Mouse (Mus musculus) hindbrain, embryonic 15.5 days (tissue): ENCODE measurements around the gene Nup98. TPM values are rescaled to one million over a fixed set of nuclear protein-coding genes. Genes with fewer than 3 reads are reported as not detected.

ENCODE experiments used
- ATAC-seq: fragments of 200-750 bp; cut with Nextera tagmentation; 2 replicates; pipeline ENCODE4 v1.8.0; 2017; ENCODE audit warnings: low read depth, moderate number of reproducible peaks, moderate TSS enrichment; ENCODE audit not compliant: low FRiP score
- H3K27ac ChIP-seq: fragments of 300-500 bp; sonication (generic); replicated peaks from 2 replicates; pipeline ENCODE4 v1.5.1; 2015; ENCODE audit warnings: mild to moderate bottlenecking, inconsistent platforms
- H3K27me3 ChIP-seq: fragments of 300-500 bp; sonication (generic); 2 replicates; pipeline ENCODE4 v1.6.1; 2015; ENCODE audit warnings: control low read depth, inconsistent platforms
- H3K36me3 ChIP-seq: fragments of 300-500 bp; sonication (generic); 2 replicates; pipeline ENCODE4 v1.6.1; 2015; ENCODE audit warnings: control low read depth, inconsistent platforms
- H3K4me1 ChIP-seq: fragments of 300-500 bp; sonication (generic); replicated peaks from 2 replicates; pipeline ENCODE4 v1.6.1; 2015; ENCODE audit warnings: control low read depth, inconsistent platforms
- H3K4me2 ChIP-seq: fragments of 300-500 bp; sonication (generic); 2 replicates; pipeline ENCODE4 v1.6.1; 2015; ENCODE audit warnings: moderate library complexity, mild to moderate bottlenecking, inconsistent platforms
- H3K4me3 ChIP-seq: fragments of 300-500 bp; sonication (generic); 2 replicates; pipeline ENCODE4 v1.5.1; 2015; ENCODE audit warnings: mild to moderate bottlenecking, inconsistent platforms
- H3K9ac ChIP-seq: fragments of 300-500 bp; sonication (generic); 2 replicates; pipeline ENCODE4 v1.6.1; 2015; ENCODE audit warnings: inconsistent platforms
- H3K9me3 ChIP-seq: fragments of 300-500 bp; sonication (generic); 2 replicates; pipeline ENCODE4 v1.6.1; 2016; ENCODE audit warnings: control low read depth, inconsistent platforms
- WGBS: fragments of 180-500 bp; shearing (Covaris S2); methylation state at CpG from one replicate; pipeline ENCODE4 v1.1.7; 2015; 5-methylcytosine and 5-hydroxymethylcytosine counted together
- polyA plus RNA-seq: library from polyadenylated mRNA; unstranded; fragments of >200 nt; fragmentation: Nextera tagmentation; extraction: Ambion mirVana; gene quantifications from 2 replicates; pipeline ENCODE4 v1.2.1, GENCODE M21; 2015

Gene Nup98
- polyA plus RNA-seq: 19.0 and 20.6 TPM in 2 replicates

DNA sequence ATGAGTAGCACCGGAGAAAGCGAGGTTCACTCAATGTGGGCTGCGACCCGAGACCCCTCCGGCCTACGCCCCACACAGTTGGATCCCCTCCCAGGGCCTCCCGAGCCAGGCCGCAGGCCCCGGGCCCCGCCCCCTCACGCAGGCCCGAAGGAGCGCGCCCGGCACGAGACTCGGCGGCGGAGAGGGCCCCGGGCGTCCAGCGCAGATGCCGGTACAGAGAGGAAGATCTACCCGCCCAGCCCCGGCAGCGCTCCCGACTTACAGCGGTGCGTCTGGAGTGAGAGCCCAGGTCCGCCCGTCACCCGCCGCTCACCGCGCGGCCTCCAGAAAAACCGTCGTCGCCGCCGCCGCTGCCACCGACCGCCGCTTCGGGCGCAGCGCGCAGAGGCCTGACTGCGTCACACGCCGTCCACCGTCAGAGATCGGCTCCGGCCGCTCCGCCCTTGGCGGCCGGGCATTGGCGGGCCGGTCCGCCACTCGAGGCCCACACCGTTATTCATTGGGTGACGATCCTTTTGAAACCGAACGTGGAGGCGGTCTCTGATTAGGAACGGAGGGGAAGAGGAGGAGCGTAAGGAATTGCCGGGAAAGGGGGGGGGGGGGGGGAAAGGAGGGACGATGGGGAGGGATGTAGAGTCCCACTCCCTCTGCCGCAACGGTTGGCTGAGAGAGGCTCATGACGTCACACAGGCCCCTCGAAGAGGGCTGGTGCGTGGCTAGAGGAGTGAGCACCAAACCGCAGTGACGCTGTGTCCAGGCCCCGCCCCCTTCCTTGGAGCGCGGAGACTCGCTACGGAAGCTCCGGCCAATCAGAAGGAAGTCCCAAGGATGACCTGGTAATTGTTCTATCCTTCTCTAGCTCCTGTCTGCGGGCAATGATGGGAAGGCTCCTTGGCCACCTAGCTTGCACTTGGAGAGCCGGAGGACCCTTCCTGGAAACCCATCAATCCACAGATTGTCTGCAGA, at the start of gene Nup98, which contains the start of gene Pgap2:
Nup98 (minus strand) TSS at position 421 of the 966 bp plus-strand sequence.
Pgap2 (plus strand) TSS at position 453 of the 966 bp plus-strand sequence.
- H3K9ac ChIP-seq: peak within 1 kb of the TSS; percentile 77
- ATAC-seq: peak; percentile 99
- H3K4me1 ChIP-seq: peaks cover 27% of the 10 kb centered on the region
- no peaks in the 10 kb centered on the region for H3K9me3 ChIP-seq
- peak within 1 kb of the TSS; percentile 94 for H3K27ac ChIP-seq
- WGBS: under 1% methylated on average over 84 of the region's 87 CpGs
- H3K27me3 ChIP-seq: no peaks in the 10 kb centered on the region
- H3K4me3 ChIP-seq: peak within 1 kb of the TSS; percentile 69
- H3K4me2 ChIP-seq: peak within 1 kb of the TSS; percentile 73
- H3K36me3 ChIP-seq: no peaks in the 10 kb centered on the region

DNA sequence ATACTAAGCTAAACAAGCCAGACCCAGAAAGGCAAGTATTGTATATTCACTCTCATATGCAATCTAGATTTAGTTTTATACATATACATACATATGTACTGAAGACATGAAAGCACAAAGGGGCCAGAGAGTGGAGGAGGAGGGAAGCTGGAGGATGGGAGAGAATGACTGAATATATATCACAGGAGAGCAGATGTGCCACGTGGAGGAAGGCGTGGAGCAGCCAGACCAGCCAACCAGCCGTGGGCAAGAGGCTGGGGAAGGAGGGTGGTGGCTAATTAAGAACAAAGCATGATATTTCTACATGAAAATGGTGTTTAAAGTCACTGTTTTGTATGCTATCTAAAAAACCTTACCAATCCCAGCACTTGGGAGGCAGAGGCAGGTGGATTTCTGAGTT, 48.8 kb upstream of the Nup98 start:
- H3K27me3 ChIP-seq: no peaks in the 10 kb centered on the region
- H3K9me3 ChIP-seq: no peaks in the 10 kb centered on the region
- WGBS: 77% methylated on average over 3 of the region's 3 CpGs
- H3K4me3 ChIP-seq: no peak overlapping the region
- H3K4me2 ChIP-seq: no peak overlapping the region
- no peak overlapping the region for H3K9ac ChIP-seq
- H3K36me3 ChIP-seq: no peaks in the 10 kb centered on the region
- H3K4me1 ChIP-seq: no peaks in the 10 kb centered on the region
- no peak for ATAC-seq
- no peak overlapping the region for H3K27ac ChIP-seq

DNA sequence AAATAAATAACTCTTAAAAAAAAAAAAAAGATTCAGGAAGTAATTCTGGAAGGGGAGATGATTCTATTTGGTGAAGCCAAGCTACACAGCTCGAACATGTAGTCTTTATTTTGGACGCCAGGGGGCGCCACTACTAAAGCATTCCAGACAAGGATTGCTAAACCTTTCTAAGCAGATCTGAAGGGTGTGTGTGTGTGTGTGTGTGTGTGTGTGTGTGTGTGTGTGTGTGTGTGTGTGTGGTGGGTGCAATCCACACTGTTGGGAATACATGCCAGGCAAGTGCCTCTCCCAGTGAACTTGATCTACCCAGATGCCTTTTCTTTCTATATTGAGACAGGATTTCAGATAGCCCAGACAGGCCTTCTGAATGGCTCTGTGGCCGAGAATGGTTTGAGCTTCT, 48.2 kb upstream of the Nup98 start:
- Histone ChIP-seq H3K4me1 (no peaks in the 10 kb centered on the region), H3K4me2 (no peak overlapping the region), H3K4me3 (no peak overlapping the region), H3K36me3 (no peaks in the 10 kb centered on the region), H3K27me3 (no peaks in the 10 kb centered on the region), H3K9ac (no peak overlapping the region), H3K9me3 (no peaks in the 10 kb centered on the region), H3K27ac (no peak overlapping the region)
- ATAC-seq: peak; percentile 78
- 20% methylated on average over 4 of the region's 4 CpGs for WGBS

DNA sequence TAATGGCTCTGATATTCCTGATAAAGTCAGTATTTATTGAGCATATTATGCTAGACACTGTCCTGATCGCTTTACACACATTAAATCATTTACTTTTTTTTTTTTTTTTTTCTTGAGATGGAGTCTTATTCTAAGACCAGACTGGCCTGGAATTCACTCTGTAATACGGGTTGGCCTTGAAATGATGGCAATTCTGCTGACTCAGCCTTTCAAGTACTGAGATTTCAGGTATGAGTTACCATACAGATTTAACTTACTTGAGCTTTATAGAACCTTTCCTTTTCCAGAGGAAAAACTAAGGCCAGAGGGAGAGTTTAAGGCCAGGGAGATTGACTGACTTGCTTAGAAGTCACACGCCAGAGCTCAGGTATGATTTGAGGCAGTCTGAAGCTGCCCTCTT, 46.7 kb upstream of the Nup98 start:
- no peak for ATAC-seq
- H3K9ac ChIP-seq: no peak overlapping the region
- 90% methylated on average over 3 of the region's 3 CpGs for WGBS
- H3K4me2 ChIP-seq: no peak overlapping the region
- H3K27ac ChIP-seq: no peak overlapping the region
- H3K27me3 ChIP-seq: no peaks in the 10 kb centered on the region
- H3K9me3 ChIP-seq: no peaks in the 10 kb centered on the region
- H3K36me3 ChIP-seq: no peaks in the 10 kb centered on the region
- no peaks in the 10 kb centered on the region for H3K4me1 ChIP-seq
- H3K4me3 ChIP-seq: no peak overlapping the region

DNA sequence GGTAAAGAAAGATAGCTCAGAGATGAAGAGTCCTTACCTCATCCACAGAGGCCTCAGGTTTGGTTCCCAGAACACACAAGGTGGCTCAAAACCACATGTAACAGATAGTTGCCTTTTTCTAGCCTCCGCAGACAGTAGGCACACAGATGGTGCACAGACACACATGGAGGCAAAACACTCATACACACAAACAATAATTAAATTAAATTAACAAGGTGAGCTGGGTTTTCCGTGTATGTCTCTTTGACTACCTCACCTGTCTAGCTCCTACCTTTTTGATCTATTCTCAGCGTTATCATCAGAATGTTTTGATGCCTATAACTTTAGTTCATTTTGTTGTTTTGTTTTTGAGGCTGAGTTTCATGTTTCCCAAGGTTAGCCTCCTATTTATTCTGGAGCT, 46.0 kb upstream of the Nup98 start, which contains the start of gene Rhog:
Rhog (minus strand) TSS at position 101 of the 400 bp plus-strand sequence.
- no peak for ATAC-seq
- Histone ChIP-seq H3K4me2 (no peak within 1 kb of the TSS), H3K27me3 (no peaks in the 10 kb centered on the region), H3K4me1 (peaks cover 5% of the 10 kb centered on the region; the same call in 1 of the 2 replicates), H3K36me3 (no peaks in the 10 kb centered on the region), H3K9ac (no peak within 1 kb of the TSS), H3K27ac (no peak within 1 kb of the TSS), H3K9me3 (no peaks in the 10 kb centered on the region), H3K4me3 (no peak within 1 kb of the TSS)
- WGBS: 92% methylated on average over 3 of the region's 3 CpGs

DNA sequence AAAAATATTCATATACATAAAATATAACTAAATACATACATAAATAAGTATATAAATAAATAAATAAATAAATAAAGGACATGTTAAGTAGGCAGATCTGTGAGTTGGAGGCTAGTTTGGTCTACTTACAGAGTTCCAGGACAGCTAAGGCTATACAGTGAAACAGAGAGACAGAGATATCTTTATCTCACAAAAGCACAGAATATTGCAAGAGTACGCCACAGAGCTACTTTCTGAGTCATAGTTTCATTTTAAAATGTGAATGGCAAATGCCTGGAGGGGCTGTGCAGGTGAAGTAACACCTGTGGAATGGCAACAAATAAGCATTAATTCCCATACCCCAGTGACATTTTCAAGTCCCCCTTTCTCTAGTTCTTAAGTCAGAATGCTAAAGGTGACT, 43.7 kb upstream of the Nup98 start:
- Histone ChIP-seq H3K27ac (no peak overlapping the region), H3K4me3 (no peak overlapping the region), H3K9ac (no peak overlapping the region), H3K27me3 (no peaks in the 10 kb centered on the region), H3K4me1 (peaks cover 18% of the 10 kb centered on the region), H3K36me3 (no peaks in the 10 kb centered on the region), H3K9me3 (no peaks in the 10 kb centered on the region), H3K4me2 (no peak overlapping the region)
- ATAC-seq: no peak
- WGBS: 89% methylated on average over 1 of the region's 1 CpGs

DNA sequence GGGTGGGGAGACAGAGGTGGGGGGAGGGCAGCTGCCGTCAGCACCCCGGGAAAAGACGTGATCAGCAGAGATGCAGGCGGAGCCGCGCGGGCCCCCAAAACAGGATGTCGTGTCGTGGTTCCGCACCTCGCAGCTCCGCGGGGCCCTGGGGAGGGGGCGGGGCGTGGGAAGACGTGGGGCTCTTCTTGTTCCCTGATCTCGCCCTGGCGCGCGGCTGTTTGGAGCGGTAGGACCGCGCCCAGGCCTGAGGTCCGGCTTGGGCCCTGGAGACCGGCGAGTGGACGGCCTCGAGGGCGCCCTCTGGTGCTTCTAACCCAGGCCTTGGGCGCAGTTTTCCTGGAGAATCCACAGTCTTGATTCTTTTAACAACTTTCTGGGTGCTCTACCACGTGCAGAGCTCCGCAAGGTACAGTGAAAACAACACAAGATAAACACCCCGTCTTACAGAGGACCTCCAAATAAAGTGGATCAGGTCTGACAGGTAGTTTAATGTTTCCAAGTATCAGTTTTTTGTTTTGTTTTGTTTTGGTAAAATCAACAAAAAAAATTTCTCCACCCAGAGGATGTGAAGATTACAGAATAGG, 40.7 kb upstream of the Nup98 start:
- ATAC-seq: peak; percentile 80
- Histone ChIP-seq H3K27ac (peak overlapping the region; percentile 84), H3K9me3 (no peaks in the 10 kb centered on the region), H3K4me1 (peaks cover 38% of the 10 kb centered on the region), H3K4me3 (peak overlapping the region; percentile 74), H3K4me2 (peak overlapping the region; percentile 95), H3K27me3 (no peaks in the 10 kb centered on the region), H3K36me3 (no peaks in the 10 kb centered on the region), H3K9ac (peak overlapping the region; percentile 70)
- under 1% methylated on average over 33 of the region's 33 CpGs for WGBS

DNA sequence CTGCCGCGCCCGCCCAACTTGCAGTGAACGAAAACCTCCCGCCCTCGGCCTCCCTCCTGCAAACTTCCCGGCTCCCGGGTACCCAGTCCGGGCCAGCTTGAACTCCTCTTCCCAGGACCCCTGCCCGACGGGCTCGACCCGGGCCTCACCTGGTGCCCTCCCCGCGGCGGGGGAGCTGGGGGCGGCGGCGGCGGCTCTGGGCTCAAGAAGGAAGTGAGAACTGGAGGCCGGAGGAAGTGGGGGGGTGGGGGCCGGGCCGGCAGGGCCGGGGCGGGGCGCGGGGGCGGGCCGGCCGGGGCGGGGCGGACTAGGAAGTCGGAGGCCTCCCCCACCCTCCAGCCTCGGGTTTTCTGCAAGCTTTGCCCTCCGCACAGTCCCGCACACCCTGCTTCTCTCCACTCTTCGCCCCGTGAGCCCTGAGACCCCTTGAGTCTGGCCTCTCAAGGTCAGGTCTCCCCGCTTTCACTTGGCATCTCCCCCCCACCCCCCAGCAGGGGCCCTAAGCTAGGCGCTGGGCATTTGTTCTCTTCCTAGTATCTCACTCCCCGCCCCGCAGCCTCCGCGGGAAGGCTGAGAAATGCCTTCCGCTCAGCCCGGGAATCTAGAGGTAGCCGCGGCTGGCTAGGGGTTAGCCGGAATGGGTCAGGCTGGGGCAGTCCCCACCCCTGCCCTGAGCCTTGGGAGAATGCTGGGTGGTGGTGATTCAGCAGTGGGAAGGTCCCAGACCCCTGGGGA, 40.1 kb upstream of the Nup98 start:
- Histone ChIP-seq H3K36me3 (no peaks in the 10 kb centered on the region), H3K27me3 (no peaks in the 10 kb centered on the region), H3K4me2 (peak overlapping the region; percentile 95), H3K9me3 (no peaks in the 10 kb centered on the region), H3K27ac (peak overlapping the region; percentile 84), H3K9ac (peak overlapping the region; percentile 70), H3K4me3 (peak overlapping the region; percentile 74), H3K4me1 (peaks cover 40% of the 10 kb centered on the region)
- WGBS: under 1% methylated on average over 46 of the region's 49 CpGs
- peak; percentile 84 for ATAC-seq

DNA sequence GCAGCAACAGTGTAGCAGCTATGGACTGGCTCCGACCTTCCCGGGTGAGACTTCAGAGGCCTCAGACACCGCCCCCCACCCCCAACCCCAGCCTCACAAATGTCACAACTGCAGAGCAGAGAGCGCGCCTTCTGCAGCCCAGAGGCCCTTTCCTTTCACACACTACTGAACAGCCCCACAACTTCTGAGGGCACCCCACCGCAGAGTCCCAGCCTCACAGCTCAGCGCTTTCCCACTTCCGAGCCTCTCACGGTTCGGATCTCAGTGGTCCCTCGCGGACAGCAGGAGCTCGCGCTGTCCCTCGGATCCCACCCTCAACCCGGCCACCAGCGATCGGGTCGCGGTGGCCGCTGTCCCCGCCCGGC, 39.5 kb upstream of the Nup98 start:
- H3K9me3 ChIP-seq: no peaks in the 10 kb centered on the region
- WGBS: 0% methylated on average over 23 of the region's 23 CpGs
- H3K9ac ChIP-seq: peak overlapping the region; percentile 70
- peak; percentile 43 for ATAC-seq
- peak overlapping the region; percentile 70 for H3K27ac ChIP-seq
- H3K36me3 ChIP-seq: no peaks in the 10 kb centered on the region
- H3K4me3 ChIP-seq: peak overlapping the region; percentile 74
- peaks cover 40% of the 10 kb centered on the region for H3K4me1 ChIP-seq
- H3K27me3 ChIP-seq: no peaks in the 10 kb centered on the region
- peak overlapping the region; percentile 95 for H3K4me2 ChIP-seq

DNA sequence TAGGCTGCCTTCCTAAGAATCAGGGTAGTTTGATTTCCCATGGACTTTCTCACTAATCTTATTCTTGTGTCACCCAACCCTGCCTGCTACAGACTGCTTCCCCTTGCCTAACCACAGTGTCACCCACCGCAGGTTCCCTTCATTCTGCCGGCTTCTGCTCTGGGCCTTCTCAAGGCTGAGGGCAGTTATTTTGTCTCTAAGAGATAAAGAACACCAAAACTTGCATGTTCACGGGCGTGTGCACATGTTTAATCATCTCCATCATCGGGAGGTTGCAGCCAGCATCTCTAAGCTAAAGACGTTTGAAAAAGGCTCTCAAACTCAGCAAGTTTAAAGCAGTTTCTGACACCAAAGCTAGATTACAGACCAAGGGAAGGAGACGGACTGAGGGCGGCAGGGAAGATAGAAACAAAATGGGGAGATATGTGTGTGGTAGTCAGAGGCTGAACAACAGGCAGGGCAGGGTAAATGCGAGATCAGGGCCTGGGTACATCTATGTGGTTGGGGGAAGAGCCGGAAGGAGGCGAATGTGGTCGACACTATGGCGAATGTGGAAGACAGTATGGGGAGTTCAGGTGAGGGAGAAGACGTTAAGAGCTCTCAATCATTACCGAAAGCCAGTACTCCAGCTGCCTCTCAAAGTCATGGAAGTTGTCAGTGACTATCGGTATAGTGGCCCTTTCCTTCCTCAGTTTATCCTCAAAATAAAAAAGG, 38.9 kb upstream of the Nup98 start:
- Histone ChIP-seq H3K27ac (peak overlapping the region; percentile 70; the same call in 1 of the 2 replicates), H3K9me3 (no peaks in the 10 kb centered on the region), H3K9ac (peak overlapping the region; percentile 70; the same call in 1 of the 2 replicates), H3K27me3 (no peaks in the 10 kb centered on the region), H3K4me1 (peaks cover 40% of the 10 kb centered on the region), H3K4me3 (peak overlapping the region; percentile 74), H3K4me2 (peak overlapping the region; percentile 95), H3K36me3 (no peaks in the 10 kb centered on the region)
- no peak for ATAC-seq
- 26% methylated on average over 16 of the region's 16 CpGs for WGBS
